Mouse (Mus musculus): ENCODE results near the gene Capn13. TPM values are rescaled to one million over a fixed set of nuclear protein-coding genes. Genes with fewer than 3 reads are reported as not detected.

Gene Capn13
- not detected in 2 replicates for polyA plus RNA-seq (2016; fragmentation: Nextera tagmentation; extraction: Ambion mirVana)

GRCm38 (mm10) chr17:73400862-73401261, at the start of gene Capn13:
Gene Capn13 (minus strand): TSS chr17:73400866.
- no peak within 1 kb of the TSS for H3K27ac ChIP-seq (ENCODE audit: poor library complexity, severe bottlenecking)
- no peak within 1 kb of the TSS for H3K4me3 ChIP-seq
- no peak within 1 kb of the TSS for H3K4me2 ChIP-seq
- H3K27me3 ChIP-seq (replicated peaks): no peaks in the 10 kb centered on the region
- WGBS: 80% methylated on average over 2 of the region's 2 CpGs
- no peak within 1 kb of the TSS for H3K9ac ChIP-seq
- H3K4me1 ChIP-seq (replicated peaks): 0 out of 2 replicates have a peak, but pooled peaks cover 8% of the 10 kb centered on the region
- no peaks in the 10 kb centered on the region for H3K36me3 ChIP-seq
- no peak for ATAC-seq (ENCODE audit: insufficient number of reproducible peaks, low FRiP score)
- H3K9me3 ChIP-seq (replicated peaks): no peaks in the 10 kb centered on the region

DNA sequence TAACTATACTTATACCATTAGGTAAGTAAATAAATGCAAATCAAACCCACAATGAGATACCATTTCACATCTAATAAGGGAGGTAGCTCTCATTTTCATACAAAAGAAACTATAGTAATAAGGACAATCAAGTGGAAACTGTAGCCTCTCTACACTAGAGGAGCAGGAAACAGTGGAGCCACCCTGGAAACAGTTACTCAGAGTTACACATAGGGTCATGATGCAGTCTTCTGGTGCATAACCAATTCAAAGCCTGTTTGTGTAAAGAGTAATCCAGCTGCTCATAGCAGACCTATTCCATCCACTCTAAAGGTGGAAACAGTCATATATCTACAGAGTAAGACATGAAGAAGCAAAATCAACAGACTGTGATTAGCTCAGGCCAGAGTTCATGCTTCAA, 48.4 kb upstream of the Capn13 start:
- no peak overlapping the region for H3K9ac ChIP-seq
- no peak for ATAC-seq (ENCODE audit: insufficient number of reproducible peaks, low FRiP score)
- no peaks in the 10 kb centered on the region for H3K36me3 ChIP-seq
- H3K4me3 ChIP-seq: no peak overlapping the region
- H3K4me2 ChIP-seq: no peak overlapping the region
- no peaks in the 10 kb centered on the region for H3K9me3 ChIP-seq (replicated peaks)
- H3K27ac ChIP-seq (ENCODE audit: poor library complexity, severe bottlenecking): no peak overlapping the region
- H3K4me1 ChIP-seq (replicated peaks): no peaks in the 10 kb centered on the region
- H3K27me3 ChIP-seq (replicated peaks): no peaks in the 10 kb centered on the region

DNA sequence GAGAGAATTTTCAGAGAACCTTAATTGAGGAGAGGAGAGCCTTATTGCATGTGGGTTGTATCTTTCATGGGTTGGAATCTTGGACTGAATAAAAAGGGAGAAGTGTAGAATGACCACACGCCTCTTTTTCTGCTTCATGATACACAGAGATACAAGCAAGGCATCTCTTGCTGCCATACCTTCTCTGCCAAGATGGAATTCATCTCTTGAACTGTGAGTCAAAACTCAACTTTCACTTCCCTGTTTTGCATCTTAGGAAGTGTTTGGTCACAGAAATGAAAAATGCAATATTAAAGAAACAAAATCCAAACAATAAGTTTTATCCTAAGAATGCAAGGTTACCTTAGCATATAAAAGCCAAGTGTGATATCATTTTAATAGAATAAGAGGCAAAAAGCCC, 40.1 kb upstream of the Capn13 start:
- no peaks in the 10 kb centered on the region for H3K9me3 ChIP-seq (replicated peaks)
- 85% methylated on average over 1 of the region's 1 CpGs for WGBS
- no peak overlapping the region for H3K27ac ChIP-seq (ENCODE audit: poor library complexity, severe bottlenecking)
- no peak overlapping the region for H3K4me2 ChIP-seq
- no peak for ATAC-seq (ENCODE audit: insufficient number of reproducible peaks, low FRiP score)
- no peaks in the 10 kb centered on the region for H3K36me3 ChIP-seq
- H3K4me1 ChIP-seq (replicated peaks): 0 out of 2 replicates have a peak, but pooled peaks cover 3% of the 10 kb centered on the region
- no peak overlapping the region for H3K9ac ChIP-seq
- no peaks in the 10 kb centered on the region for H3K27me3 ChIP-seq (replicated peaks)
- H3K4me3 ChIP-seq: no peak overlapping the region

DNA sequence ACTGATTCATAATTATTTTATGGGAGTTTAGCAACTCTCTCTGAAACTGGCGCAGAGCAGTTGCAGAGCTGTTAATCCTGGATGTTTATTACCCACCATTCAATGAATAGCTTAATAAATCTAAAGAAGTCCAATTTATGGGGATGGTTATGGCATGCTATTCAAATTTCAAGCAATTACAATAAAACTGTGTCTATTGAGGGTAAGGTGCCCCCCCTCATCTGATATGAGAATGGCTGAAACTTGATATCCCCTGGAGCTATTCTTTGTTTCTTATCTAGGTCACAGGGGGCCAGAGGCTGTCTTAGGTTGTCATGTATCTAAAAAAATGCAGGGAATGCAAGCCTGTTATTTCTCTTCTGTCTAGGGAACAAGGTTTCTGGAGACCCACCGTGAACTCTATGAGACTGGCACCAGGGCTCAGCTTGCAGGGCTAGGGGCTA, 31.9 kb upstream of the Capn13 start:
- H3K4me1 ChIP-seq (replicated peaks): peaks cover 18% of the 10 kb centered on the region
- H3K9me3 ChIP-seq (replicated peaks): no peaks in the 10 kb centered on the region
- 35% methylated on average over 2 of the region's 2 CpGs for WGBS
- no peaks in the 10 kb centered on the region for H3K27me3 ChIP-seq (replicated peaks)
- peak overlapping the region; percentile 23; the same call in 1 of the 2 replicates for H3K4me2 ChIP-seq
- H3K4me3 ChIP-seq: no peak overlapping the region
- H3K36me3 ChIP-seq: no peaks in the 10 kb centered on the region
- H3K9ac ChIP-seq: no peak overlapping the region
- peak overlapping the region; percentile 63 for H3K27ac ChIP-seq (ENCODE audit: poor library complexity, severe bottlenecking)
- ATAC-seq (ENCODE audit: insufficient number of reproducible peaks, low FRiP score): no peak

- peak overlapping the region; percentile 63 for H3K27ac ChIP-seq (ENCODE audit: poor library complexity, severe bottlenecking)
Measured at GRCm38 (mm10) chr17:73432058-73432457, 31.4 kb upstream of the Capn13 start.

GRCm38 (mm10) chr17:73417382-73417781, 16.7 kb upstream of the Capn13 start:
- H3K27ac ChIP-seq (ENCODE audit: poor library complexity, severe bottlenecking): no peak overlapping the region
- H3K4me3 ChIP-seq: no peak overlapping the region
- no peak overlapping the region for H3K9ac ChIP-seq
- H3K4me2 ChIP-seq: no peak overlapping the region
- H3K36me3 ChIP-seq: no peaks in the 10 kb centered on the region
- WGBS: 75% methylated on average over 2 of the region's 2 CpGs
- no peaks in the 10 kb centered on the region for H3K9me3 ChIP-seq (replicated peaks)
- ATAC-seq (ENCODE audit: insufficient number of reproducible peaks, low FRiP score): no peak
- no peaks in the 10 kb centered on the region for H3K27me3 ChIP-seq (replicated peaks)
- peaks cover 3% of the 10 kb centered on the region; the same call in 1 of the 2 replicates for H3K4me1 ChIP-seq (replicated peaks)

More at GRCm38 (mm10) chr17:73432058-73432457, 31.4 kb upstream of the Capn13 start:
- Histone ChIP-seq H3K4me3 (no peak overlapping the region), H3K36me3 (no peaks in the 10 kb centered on the region), H3K9ac (no peak overlapping the region), H3K9me3 (replicated peaks) (no peaks in the 10 kb centered on the region), H3K4me2 (no peak overlapping the region), H3K27me3 (replicated peaks) (no peaks in the 10 kb centered on the region), H3K4me1 (replicated peaks) (peaks cover 18% of the 10 kb centered on the region)
- WGBS: 74% methylated on average over 1 of the region's 1 CpGs
- ATAC-seq (ENCODE audit: insufficient number of reproducible peaks, low FRiP score): no peak

GRCm38 (mm10) chr17:73416181-73416795, 15.6 kb upstream of the Capn13 start:
- no peaks in the 10 kb centered on the region for H3K27me3 ChIP-seq (replicated peaks)
- ATAC-seq (ENCODE audit: insufficient number of reproducible peaks, low FRiP score): no peak
- H3K9me3 ChIP-seq (replicated peaks): no peaks in the 10 kb centered on the region
- no peak overlapping the region for H3K9ac ChIP-seq
- H3K36me3 ChIP-seq: no peaks in the 10 kb centered on the region
- H3K27ac ChIP-seq (ENCODE audit: poor library complexity, severe bottlenecking): no peak overlapping the region
- H3K4me2 ChIP-seq: no peak overlapping the region
- 67% methylated on average over 6 of the region's 6 CpGs for WGBS
- H3K4me3 ChIP-seq: no peak overlapping the region
- peaks cover 11% of the 10 kb centered on the region for H3K4me1 ChIP-seq (replicated peaks)

GRCm38 (mm10) chr17:73411817-73412216, 11.2 kb upstream of the Capn13 start:
- Histone ChIP-seq H3K9me3 (replicated peaks) (no peaks in the 10 kb centered on the region), H3K4me2 (no peak overlapping the region), H3K36me3 (no peaks in the 10 kb centered on the region), H3K4me3 (no peak overlapping the region), H3K27me3 (replicated peaks) (no peaks in the 10 kb centered on the region), H3K4me1 (replicated peaks) (peaks cover 11% of the 10 kb centered on the region), H3K9ac (no peak overlapping the region), H3K27ac (ENCODE audit: poor library complexity, severe bottlenecking) (no peak overlapping the region)
- 15% methylated on average over 4 of the region's 4 CpGs for WGBS
- ATAC-seq (ENCODE audit: insufficient number of reproducible peaks, low FRiP score): no peak

DNA sequence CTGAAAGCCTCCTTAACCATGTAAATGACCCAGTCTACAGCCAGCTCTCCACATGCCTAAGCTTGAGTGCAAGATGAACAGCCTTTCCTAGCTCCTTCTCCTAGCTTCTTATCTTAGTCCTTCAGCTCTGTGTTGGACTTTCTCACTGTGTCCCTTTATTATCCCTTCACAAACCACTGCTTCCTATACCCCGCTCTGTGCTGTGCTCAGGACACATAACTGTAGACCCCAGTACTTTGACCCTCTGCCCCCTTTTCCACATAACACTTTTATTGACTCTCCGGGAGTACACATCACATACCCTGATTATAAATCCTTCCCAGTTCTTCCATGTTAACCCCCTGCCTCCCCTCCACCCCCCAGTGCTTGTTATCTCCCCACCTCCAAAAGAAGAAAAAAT, 606 bp upstream of the Capn13 start:
- ATAC-seq (ENCODE audit: insufficient number of reproducible peaks, low FRiP score): no peak
- Histone ChIP-seq H3K27me3 (replicated peaks) (no peaks in the 10 kb centered on the region), H3K9ac (no peak overlapping the region), H3K9me3 (replicated peaks) (no peaks in the 10 kb centered on the region), H3K4me1 (replicated peaks) (0 out of 2 replicates have a peak, but pooled peaks cover 8% of the 10 kb centered on the region), H3K36me3 (no peaks in the 10 kb centered on the region), H3K4me2 (no peak overlapping the region), H3K27ac (ENCODE audit: poor library complexity, severe bottlenecking) (no peak overlapping the region), H3K4me3 (no peak overlapping the region)
- 88% methylated on average over 2 of the region's 2 CpGs for WGBS

DNA sequence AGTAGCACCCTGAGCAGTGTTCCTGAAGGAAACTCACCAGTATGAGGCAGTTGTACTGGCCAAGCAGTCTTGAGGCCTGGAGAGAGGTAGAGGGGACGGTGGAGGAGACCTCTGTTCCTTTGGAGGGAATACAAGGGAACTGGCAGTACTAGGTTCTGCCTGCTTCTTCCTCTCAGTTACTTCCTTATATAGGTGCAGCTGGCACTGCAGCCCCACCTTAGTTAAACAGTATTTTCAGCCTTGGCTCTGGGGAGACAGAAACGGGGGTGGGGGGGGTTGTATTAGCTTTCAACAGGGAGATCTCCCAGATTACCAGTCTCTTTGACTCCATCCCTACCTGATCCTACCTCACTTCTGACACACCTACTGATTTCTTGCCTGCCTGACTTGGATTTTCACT, 1.5 kb downstream of the Capn13 start:
- H3K9ac ChIP-seq: no peak overlapping the region
- H3K4me1 ChIP-seq (replicated peaks): 0 out of 2 replicates have a peak, but pooled peaks cover 8% of the 10 kb centered on the region
- H3K9me3 ChIP-seq (replicated peaks): no peaks in the 10 kb centered on the region
- no peaks in the 10 kb centered on the region for H3K27me3 ChIP-seq (replicated peaks)
- H3K4me3 ChIP-seq: no peak overlapping the region
- H3K36me3 ChIP-seq: no peaks in the 10 kb centered on the region
- H3K27ac ChIP-seq (ENCODE audit: poor library complexity, severe bottlenecking): no peak overlapping the region
- 52% methylated on average over 2 of the region's 2 CpGs for WGBS
- H3K4me2 ChIP-seq: no peak overlapping the region
- no peak for ATAC-seq (ENCODE audit: insufficient number of reproducible peaks, low FRiP score)

DNA sequence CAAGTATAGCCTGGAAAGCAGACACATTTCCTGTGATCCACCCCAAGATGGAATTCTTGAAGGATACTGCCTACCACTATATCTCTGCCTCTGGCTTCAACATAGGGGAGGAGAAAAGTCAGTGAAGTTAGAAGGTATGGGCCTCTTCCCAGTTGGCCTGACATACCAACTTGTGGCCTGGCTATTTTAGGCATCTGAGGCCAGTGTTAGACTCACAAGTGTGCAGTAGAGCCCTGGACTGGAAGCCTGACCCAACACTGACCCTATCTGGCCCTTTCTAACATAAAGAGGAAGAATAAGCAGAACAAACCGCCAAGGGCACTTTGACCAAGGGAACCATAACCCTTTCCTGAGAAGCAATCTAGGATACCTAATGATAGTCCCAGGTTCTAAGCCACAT, 7.3 kb downstream of the Capn13 start:
- Histone ChIP-seq H3K27ac (ENCODE audit: poor library complexity, severe bottlenecking) (no peak overlapping the region), H3K27me3 (replicated peaks) (no peaks in the 10 kb centered on the region), H3K4me2 (no peak overlapping the region), H3K9me3 (replicated peaks) (no peaks in the 10 kb centered on the region), H3K4me1 (replicated peaks) (peaks cover 10% of the 10 kb centered on the region; the same call in 1 of the 2 replicates), H3K4me3 (no peak overlapping the region), H3K9ac (no peak overlapping the region), H3K36me3 (no peaks in the 10 kb centered on the region)
- 41% methylated on average over 1 of the region's 1 CpGs for WGBS
- ATAC-seq (ENCODE audit: insufficient number of reproducible peaks, low FRiP score): no peak

GRCm38 (mm10) chr17:73391771-73392170, 8.9 kb downstream of the Capn13 start:
- Histone ChIP-seq H3K27ac (ENCODE audit: poor library complexity, severe bottlenecking) (no peak overlapping the region), H3K4me3 (no peak overlapping the region), H3K27me3 (replicated peaks) (no peaks in the 10 kb centered on the region), H3K9me3 (replicated peaks) (no peaks in the 10 kb centered on the region), H3K36me3 (no peaks in the 10 kb centered on the region), H3K4me2 (no peak overlapping the region), H3K9ac (no peak overlapping the region), H3K4me1 (replicated peaks) (peaks cover 7% of the 10 kb centered on the region; the same call in 1 of the 2 replicates)
- WGBS: 50% methylated on average over 4 of the region's 4 CpGs
- ATAC-seq (ENCODE audit: insufficient number of reproducible peaks, low FRiP score): no peak

Measured in heart, embryonic 12.5 days (tissue).